19 mouse cellular contexts compared by ENCODE assay signal in the genomic region with DNA sequence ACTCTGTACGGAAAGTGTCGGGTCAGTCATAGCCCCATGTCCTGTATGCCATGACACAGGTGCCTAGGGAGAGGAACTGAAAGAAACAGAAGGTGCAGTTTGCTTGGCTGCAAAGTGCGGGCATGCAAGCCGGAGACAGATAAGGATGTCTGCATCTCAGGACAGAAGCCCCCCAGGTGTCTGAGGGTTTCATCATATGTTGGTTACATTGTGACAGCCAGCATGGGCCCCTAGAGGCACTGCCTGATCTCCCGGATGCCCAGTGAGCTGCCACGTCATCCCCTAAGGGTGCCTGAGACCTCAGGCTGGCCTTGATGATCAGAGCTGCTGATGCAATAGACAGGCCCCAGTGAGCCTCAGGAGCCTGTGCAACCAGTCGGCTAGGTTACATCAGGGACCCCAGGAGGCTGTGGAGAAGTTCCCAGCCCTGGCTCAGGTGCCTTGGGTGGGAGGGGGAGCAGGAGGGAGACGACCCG. TPM values are rescaled to one million over a fixed set of nuclear protein-coding genes. Genes with fewer than 3 reads are reported as not detected.
DNase-seq lines count a peak whose midpoint lies in the region; ATAC-seq and TF ChIP-seq lines count a peak whose summit lies in the region.
"Had no signal": no experiment of that assay in that cellular context is flagged by ENCODE, and none has a peak within 500 bp of the region (broad histone marks: within the 10 kb centered on the region; RNA-seq: fewer than 3 reads in every experiment).

No protein-coding gene starts in this region.

- H3K9me3 ChIP-seq in embryonic facial prominence, embryonic 12.5 days, result no peaks in the 10 kb centered on the region
- no peaks in the 10 kb centered on the region for H3K9me3 ChIP-seq in embryonic facial prominence, embryonic 10.5 days
- no peaks in the 10 kb centered on the region for H3K9me3 ChIP-seq in midbrain, embryonic 14.5 days (ENCODE audit: control insufficient read depth, low read length)
- H3K9me3 ChIP-seq in midbrain, postnatal 0 days (ENCODE audit: low read length), result no peaks in the 10 kb centered on the region
- H3K9me3 ChIP-seq: forebrain, embryonic 15.5 days; stomach, embryonic 15.5 days had no signal

- no peak overlapping the region for H3K4me2 ChIP-seq in embryonic facial prominence, embryonic 12.5 days (replicated peaks)
- no peak overlapping the region for H3K4me2 ChIP-seq in midbrain, embryonic 14.5 days (ENCODE audit: low read length)
- no peak overlapping the region for H3K4me2 ChIP-seq in midbrain, postnatal 0 days (ENCODE audit: low read depth, low read length, poor library complexity, severe bottlenecking)
- H3K4me2 ChIP-seq: forebrain, embryonic 15.5 days; lung, embryonic 14.5 days; stomach, embryonic 15.5 days had no signal

- WGBS in embryonic facial prominence, embryonic 12.5 days, result 83% methylated on average over 9 of the region's 9 CpGs
- WGBS in embryonic facial prominence, embryonic 10.5 days, result 82% methylated on average over 9 of the region's 9 CpGs
- 83% methylated on average over 9 of the region's 9 CpGs for WGBS in midbrain, embryonic 14.5 days
- WGBS in midbrain, postnatal 0 days, result 89% methylated on average over 9 of the region's 9 CpGs

- H3K4me1 ChIP-seq in embryonic facial prominence, embryonic 12.5 days, result peaks cover 49% of the 10 kb centered on the region
- peaks cover 42% of the 10 kb centered on the region for H3K4me1 ChIP-seq in embryonic facial prominence, embryonic 10.5 days
- peaks cover 22% of the 10 kb centered on the region for H3K4me1 ChIP-seq in midbrain, embryonic 14.5 days (ENCODE audit: control insufficient read depth, insufficient read depth, low read length)
- H3K4me1 ChIP-seq in midbrain, postnatal 0 days (ENCODE audit: insufficient read depth, low read length), result peaks cover 2% of the 10 kb centered on the region; the same call in 1 of the 2 replicates

- no peak overlapping the region for H3K27ac ChIP-seq in embryonic facial prominence, embryonic 12.5 days
- H3K27ac ChIP-seq in embryonic facial prominence, embryonic 10.5 days (replicated peaks), result no peak overlapping the region
- H3K27ac ChIP-seq in midbrain, embryonic 14.5 days (replicated peaks; ENCODE audit: low read depth, low read length), result 0 out of 2 replicates have a peak overlapping the region, but pooled peaks have one; percentile 32
- H3K27ac ChIP-seq in midbrain, postnatal 0 days (ENCODE audit: low read depth, low read length), result no peak overlapping the region
- H3K27ac ChIP-seq: kidney, postnatal 0 days; macrophage; stomach, embryonic 15.5 days had no signal

- no peak for TF ChIP-seq CTCF in midbrain, postnatal 0 days (IDR thresholded peaks at IDR 0.05)

- H3K9ac ChIP-seq in embryonic facial prominence, embryonic 12.5 days, result 0 out of 2 replicates have a peak overlapping the region, but pooled peaks have one; percentile 15
- H3K9ac ChIP-seq in midbrain, embryonic 14.5 days (replicated peaks; ENCODE audit: low read length), result no peak overlapping the region
- no peak overlapping the region for H3K9ac ChIP-seq in midbrain, postnatal 0 days (replicated peaks; ENCODE audit: low read length, poor library complexity, severe bottlenecking)
- H3K9ac ChIP-seq: forebrain, embryonic 15.5 days; lung, embryonic 14.5 days; stomach, embryonic 15.5 days had no signal

- H3K36me3 ChIP-seq in embryonic facial prominence, embryonic 12.5 days, result 0 out of 2 replicates have a peak, but pooled peaks cover 5% of the 10 kb centered on the region
- peaks cover 18% of the 10 kb centered on the region; the same call in 1 of the 2 replicates for H3K36me3 ChIP-seq in embryonic facial prominence, embryonic 10.5 days (replicated peaks)
- no peaks in the 10 kb centered on the region for H3K36me3 ChIP-seq in midbrain, embryonic 14.5 days (ENCODE audit: control insufficient read depth, insufficient read depth, low read length)
- no peaks in the 10 kb centered on the region; the same call in 1 of the 2 replicates for H3K36me3 ChIP-seq in midbrain, postnatal 0 days (ENCODE audit: insufficient read depth, low read length)
- H3K36me3 ChIP-seq: forebrain, embryonic 15.5 days; G1E; stomach, embryonic 15.5 days had no signal

- ATAC-seq in embryonic facial prominence, embryonic 12.5 days (ENCODE audit: insufficient number of reproducible peaks, insufficient read depth, low FRiP score, low TSS enrichment), result no peak
- no peak for ATAC-seq in midbrain, embryonic 14.5 days (ENCODE audit: low FRiP score, low TSS enrichment)
- no peak for ATAC-seq in midbrain, postnatal 0 days (ENCODE audit: low FRiP score)
- ATAC-seq in megakaryocyte progenitor cell, adult 5-6 weeks (replicated peaks; ENCODE audit: poor library complexity), result peak; percentile 55
- ATAC-seq: inflammation-experienced regulatory T-cells, adult 6 months had no signal

- no peak for DNase-seq in embryonic facial prominence, embryonic 10.5 days (ENCODE audit: low spot score)
- no peak for DNase-seq in midbrain, embryonic 14.5 days
- DNase-seq in midbrain, postnatal 0 days (ENCODE audit: low spot score), result no peak
- peak; percentile 69 for DNase-seq in adrenal gland, adult 8-10 months
- DNase-seq in urinary bladder, adult 2 months (ENCODE audit: low spot score), result no peak
- no peak for DNase-seq in heart, adult 11 months
- DNase-seq: cerebellum, adult 18-20 months; heart, postnatal 10 days; lung, embryonic 14.5 days; thymus, postnatal 4 days had no signal

- H3K27me3 ChIP-seq in embryonic facial prominence, embryonic 12.5 days, result no peaks in the 10 kb centered on the region
- 0 out of 2 replicates have a peak, but pooled peaks cover 3% of the 10 kb centered on the region for H3K27me3 ChIP-seq in embryonic facial prominence, embryonic 10.5 days (replicated peaks; ENCODE audit: low read depth, poor library complexity, severe bottlenecking)
- H3K27me3 ChIP-seq in midbrain, embryonic 14.5 days (ENCODE audit: control insufficient read depth, insufficient read depth, low read length), result no peaks in the 10 kb centered on the region
- no peaks in the 10 kb centered on the region for H3K27me3 ChIP-seq in midbrain, postnatal 0 days (ENCODE audit: insufficient read depth, low read length)
- H3K27me3 ChIP-seq: forebrain, embryonic 15.5 days; stomach, embryonic 15.5 days had no signal

- no peak overlapping the region for H3K4me3 ChIP-seq in embryonic facial prominence, embryonic 12.5 days
- no peak overlapping the region for H3K4me3 ChIP-seq in embryonic facial prominence, embryonic 10.5 days
- no peak overlapping the region for H3K4me3 ChIP-seq in midbrain, embryonic 14.5 days (replicated peaks; ENCODE audit: low read depth, low read length)
- H3K4me3 ChIP-seq in midbrain, postnatal 0 days (ENCODE audit: low read depth, low read length), result no peak overlapping the region
- H3K4me3 ChIP-seq: forebrain, embryonic 15.5 days; stomach, embryonic 15.5 days had no signal

RNA-seq across cellular contexts. Expression of a gene that starts 36.7 kb away (rescaled TPM):
- 20.3 and 20.9 TPM in 2 replicates for polyA plus RNA-seq in embryonic facial prominence, embryonic 12.5 days (2016; fragmentation: Nextera tagmentation; extraction: Ambion mirVana)
- polyA plus RNA-seq in embryonic facial prominence, embryonic 10.5 days (2016; fragmentation: Nextera tagmentation; extraction: Ambion mirVana), result 25.3 and 25.5 TPM in 2 replicates
- 36.1 and 41.1 TPM in 2 replicates for polyA plus RNA-seq in midbrain, embryonic 14.5 days (2014; fragmentation: Nextera tagmentation; extraction: Ambion mirVana)
- total RNA-seq in midbrain, postnatal 0 days (2014; rRNA removed), result 152 and 156 TPM in 2 replicates
- 43.1 and 43.5 TPM in 2 replicates for polyA plus RNA-seq in midbrain, postnatal 0 days (2015; fragmentation: Nextera tagmentation; extraction: Ambion mirVana)
- 10 to 100 TPM; 17.1 to 26.4 (median 22.0) TPM for total RNA-seq in adrenal gland, adult 8-10 months (2022)
- 1.9 and 2.1 TPM in 2 replicates for total RNA-seq in megakaryocyte progenitor cell, adult 5-6 weeks (2015)
- total RNA-seq in megakaryocyte progenitor cell, adult 5-6 weeks (2017), result 2.1 and 3.0 TPM in 2 replicates
- polyA plus RNA-seq in urinary bladder, adult 2 months (2012; rRNA removed), result 15.8 and 20.8 TPM in 2 replicates
- polyA plus RNA-seq: G1E had no signal

RNA-seq across cellular contexts. Expression of a gene that starts 36.7 kb away (rescaled TPM):
- polyA plus RNA-seq in embryonic facial prominence, embryonic 12.5 days (2016; fragmentation: Nextera tagmentation; extraction: Ambion mirVana), result 10.5 and 11.6 TPM in 2 replicates
- 16.4 and 19.5 TPM in 2 replicates for polyA plus RNA-seq in embryonic facial prominence, embryonic 10.5 days (2016; fragmentation: Nextera tagmentation; extraction: Ambion mirVana)
- 12.2 and 13.3 TPM in 2 replicates for polyA plus RNA-seq in midbrain, embryonic 14.5 days (2014; fragmentation: Nextera tagmentation; extraction: Ambion mirVana)
- 13.3 and 22.7 TPM in 2 replicates for total RNA-seq in midbrain, postnatal 0 days (2014; rRNA removed)
- 10.3 and 13.3 TPM in 2 replicates for polyA plus RNA-seq in midbrain, postnatal 0 days (2015; fragmentation: Nextera tagmentation; extraction: Ambion mirVana)
- total RNA-seq in adrenal gland, adult 8-10 months (2022), result 1 to 10 TPM in 2 of 4 experiments, under 1 TPM in 2; 0.73 to 1.9 (median 1.3) TPM
- 4.4 and 4.9 TPM in 2 replicates for total RNA-seq in megakaryocyte progenitor cell, adult 5-6 weeks (2015)
- total RNA-seq in megakaryocyte progenitor cell, adult 5-6 weeks (2017), result 11.2 and 14.3 TPM in 2 replicates
- 0.66 and 0.77 TPM in 2 replicates for polyA plus RNA-seq in urinary bladder, adult 2 months (2012; rRNA removed)
- polyA plus RNA-seq: G1E; liver, adult 2 months had no signal
